Mouse (Mus musculus) midbrain, embryonic 14.5 days (tissue): ENCODE data around the gene Gm49510. TPM values are rescaled to one million over a fixed set of nuclear protein-coding genes. Genes with fewer than 3 reads are reported as not detected.

Experiments
- ATAC-seq: fragments of 200-750 bp; cut with Nextera tagmentation; 2 replicates; pipeline ENCODE4 v1.8.0; 2017; ENCODE audit warnings: moderate number of reproducible peaks, moderate library complexity; ENCODE audit not compliant: low FRiP score, low TSS enrichment
- DNase-seq: peaks from one replicate; pipeline ENCODE4 v3.0.0-alpha.2; 2015
- H3K27ac ChIP-seq: fragments of 300-500 bp; sonication (generic); replicated peaks from 2 replicates; pipeline ENCODE4 v1.5.1; 2014; ENCODE audit warnings: mild to moderate bottlenecking, low read depth, low read length, moderate library complexity
- H3K27me3 ChIP-seq: fragments of 300-500 bp; sonication (generic); 2 replicates; pipeline ENCODE4 v1.6.1; 2014; ENCODE audit warnings: low read length, control low read depth, mixed read lengths; ENCODE audit not compliant: control insufficient read depth, insufficient read depth
- H3K36me3 ChIP-seq: fragments of 300-500 bp; sonication (generic); 2 replicates; pipeline ENCODE4 v1.6.1; 2014; ENCODE audit warnings: low read length, control low read depth; ENCODE audit not compliant: control insufficient read depth, insufficient read depth
- H3K4me1 ChIP-seq: fragments of 300-500 bp; sonication (generic); 2 replicates; pipeline ENCODE4 v1.6.1; 2014; ENCODE audit warnings: mild to moderate bottlenecking, antibody characterized with exemption, low read length, control low read depth; ENCODE audit not compliant: control insufficient read depth, insufficient read depth
- H3K4me2 ChIP-seq: fragments of 300-500 bp; sonication (generic); 2 replicates; pipeline ENCODE4 v1.6.1; 2014; ENCODE audit warnings: mild to moderate bottlenecking, low read length, moderate library complexity
- H3K4me3 ChIP-seq: fragments of 300-500 bp; sonication (generic); replicated peaks from 2 replicates; pipeline ENCODE4 v1.5.1; 2014; ENCODE audit warnings: low read depth, low read length
- H3K9ac ChIP-seq: fragments of 300-500 bp; sonication (generic); replicated peaks from 2 replicates; pipeline ENCODE4 v1.6.1; 2014; ENCODE audit warnings: mild to moderate bottlenecking, low read length, moderate library complexity
- H3K9me3 ChIP-seq: fragments of 300-500 bp; sonication (generic); 2 replicates; pipeline ENCODE4 v1.6.1; 2016; ENCODE audit warnings: low read length, control low read depth, mixed read lengths; ENCODE audit not compliant: control insufficient read depth
- WGBS: fragments of 180-500 bp; shearing (Covaris S2); extraction: QIAGEN DNeasy Blood & Tissue Kit; methylation state at CpG from one replicate; pipeline ENCODE4 v1.1.7; 2014; 5-methylcytosine and 5-hydroxymethylcytosine counted together
- polyA plus RNA-seq: library from polyadenylated mRNA; unstranded; fragments of >200 nt; fragmentation: Nextera tagmentation; extraction: Ambion mirVana; gene quantifications from 2 replicates; pipeline ENCODE4 v1.2.1, GENCODE M21; 2014

The Gm49510 gene
- not detected in 2 replicates for polyA plus RNA-seq

DNA sequence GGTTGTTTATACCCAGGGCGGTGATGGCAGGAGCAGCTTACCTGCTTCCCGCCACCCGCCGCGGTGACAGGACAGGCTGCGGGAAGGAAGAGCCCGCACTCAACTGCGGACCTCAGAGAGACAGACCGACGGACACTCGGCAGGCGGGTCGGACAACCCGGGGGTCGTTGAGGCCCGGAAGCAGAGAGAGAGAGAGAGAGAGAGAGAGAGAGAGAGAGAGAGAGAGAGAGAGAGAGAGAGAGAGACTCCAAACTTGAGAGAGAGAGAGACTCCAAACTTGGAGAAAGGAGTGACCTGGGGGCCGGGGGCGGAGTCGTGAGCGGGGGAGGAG lies at the start of gene Gm49510:
TSS of gene Gm49510 (plus strand) at position 259 of the 331 bp plus-strand sequence.
- no peak for ATAC-seq
- under 1% methylated on average over 19 of the region's 20 CpGs for WGBS
- 0 out of 2 replicates have a peak, but pooled peaks cover 2% of the 10 kb centered on the region for H3K36me3 ChIP-seq
- peak within 1 kb of the TSS; percentile 56 for H3K9ac ChIP-seq
- peak within 1 kb of the TSS; percentile 45 for H3K4me3 ChIP-seq
- H3K4me2 ChIP-seq, result peak within 1 kb of the TSS; percentile 85
- H3K27ac ChIP-seq, result no peak within 1 kb of the TSS
- peaks cover 11% of the 10 kb centered on the region; the same call in 1 of the 2 replicates for H3K27me3 ChIP-seq
- peaks cover 8% of the 10 kb centered on the region; the same call in 1 of the 2 replicates for H3K4me1 ChIP-seq
- no peak for DNase-seq
- H3K9me3 ChIP-seq, result no peaks in the 10 kb centered on the region

DNA sequence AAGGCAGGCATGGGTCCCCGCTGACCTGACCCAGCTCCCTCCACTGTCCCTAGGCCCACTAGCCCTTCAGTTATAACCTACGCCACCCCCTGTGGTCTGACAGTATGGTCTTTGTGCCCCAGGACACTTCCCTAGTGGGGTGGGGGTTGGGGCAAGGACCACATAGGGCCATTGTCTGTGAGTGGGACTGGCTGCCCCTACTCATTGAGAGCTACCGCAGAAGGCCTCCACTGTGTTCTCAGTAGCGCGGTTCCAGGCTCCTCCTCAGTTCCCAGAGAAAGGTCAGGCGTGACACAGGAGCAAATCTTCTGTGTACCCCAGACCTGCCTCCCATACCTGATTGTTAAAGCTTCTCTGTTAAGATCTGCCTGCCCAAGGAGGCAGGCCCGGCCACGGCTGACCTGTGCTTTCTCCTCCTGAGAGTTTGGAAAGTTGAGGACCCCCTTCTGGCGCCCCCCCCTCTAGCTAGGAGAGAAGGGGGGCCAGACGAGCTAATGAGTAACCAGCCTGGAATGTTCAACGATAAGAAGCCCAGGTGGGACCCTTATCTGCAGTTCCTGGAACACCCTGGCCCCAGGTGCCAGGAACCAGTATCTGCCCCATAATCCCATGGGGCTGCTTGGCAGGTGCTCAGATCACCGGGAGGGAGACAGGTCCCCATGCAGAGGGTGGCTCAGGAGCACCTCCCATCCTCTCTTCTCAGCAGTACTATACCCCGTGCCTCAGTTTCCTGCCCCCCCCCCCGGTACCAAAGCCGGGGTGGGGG lies 49.2 kb upstream of the Gm49510 start:
- Histone ChIP-seq H3K9me3 (no peaks in the 10 kb centered on the region), H3K4me1 (peaks cover 7% of the 10 kb centered on the region; the same call in 1 of the 2 replicates), H3K4me2 (no peak overlapping the region), H3K36me3 (no peaks in the 10 kb centered on the region), H3K27me3 (no peaks in the 10 kb centered on the region), H3K9ac (no peak overlapping the region), H3K27ac (no peak overlapping the region), H3K4me3 (no peak overlapping the region)
- 72% methylated on average over 15 of the region's 15 CpGs for whole genome bisulfite sequencing
- ATAC-seq (no peak), DNase-seq (no peak)

DNA sequence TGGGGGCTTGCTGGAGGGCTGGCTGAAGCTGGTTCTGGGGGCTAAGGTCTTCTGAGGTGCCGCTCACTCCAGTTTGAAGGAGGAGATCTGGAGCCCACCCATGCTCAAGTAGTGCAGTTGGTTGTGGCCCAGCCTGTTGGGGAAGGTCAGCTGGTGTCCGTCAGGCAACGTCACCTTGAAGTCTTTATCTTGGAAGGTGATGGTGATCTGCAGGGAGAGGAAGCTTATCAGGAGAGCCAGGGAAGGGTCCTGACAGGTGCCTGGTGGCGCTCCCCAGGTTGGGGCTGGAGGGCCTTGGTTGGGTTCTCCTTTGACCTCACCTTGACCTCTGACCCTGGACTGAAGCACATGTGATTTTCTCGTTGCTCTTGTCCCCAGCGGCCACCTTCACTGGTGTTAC lies 48.5 kb upstream of the Gm49510 start:
- Histone ChIP-seq H3K9me3 (no peaks in the 10 kb centered on the region), H3K4me1 (0 out of 2 replicates have a peak, but pooled peaks cover 4% of the 10 kb centered on the region), H3K9ac (no peak overlapping the region), H3K4me3 (no peak overlapping the region), H3K27me3 (no peaks in the 10 kb centered on the region), H3K36me3 (no peaks in the 10 kb centered on the region), H3K4me2 (no peak overlapping the region), H3K27ac (no peak overlapping the region)
- ATAC-seq (no peak), DNase-seq (no peak)
- 77% methylated on average over 6 of the region's 6 CpGs for WGBS

DNA sequence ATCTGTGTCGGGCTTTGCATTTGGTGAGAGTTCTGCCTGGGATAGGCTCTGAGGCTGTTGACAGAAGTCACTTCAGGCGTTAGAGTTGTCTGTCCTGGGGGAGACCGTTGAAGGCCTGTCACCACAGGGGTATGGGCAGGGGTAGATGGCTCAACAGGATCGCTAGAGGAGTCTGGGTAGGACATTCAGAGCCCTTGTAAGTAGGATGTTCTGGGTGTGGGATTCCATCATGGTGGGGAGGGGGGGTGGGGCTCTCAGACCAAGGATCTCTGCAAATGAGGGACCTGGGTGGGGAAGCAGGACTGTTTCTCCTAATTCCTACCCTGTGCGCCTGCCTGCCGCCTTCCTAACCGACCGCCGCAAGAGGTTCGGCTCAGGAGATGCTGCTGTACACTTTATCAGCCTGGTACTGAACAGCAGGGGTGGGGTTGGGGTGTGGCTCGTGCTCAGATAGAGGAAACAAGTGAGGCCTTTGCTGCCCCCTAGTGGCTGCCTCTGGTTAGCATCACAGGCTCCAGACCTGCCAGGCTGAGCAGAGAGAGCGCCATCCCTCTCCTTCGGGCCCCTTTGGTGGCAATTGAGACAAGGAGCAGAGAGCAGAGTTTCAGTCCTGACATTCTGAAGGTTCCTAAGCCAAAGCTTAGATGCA lies 47.8 kb upstream of the Gm49510 start:
- 13% methylated on average over 13 of the region's 13 CpGs for WGBS
- H3K4me1 ChIP-seq, result 0 out of 2 replicates have a peak, but pooled peaks cover 4% of the 10 kb centered on the region
- no peak overlapping the region for H3K27ac ChIP-seq
- H3K27me3 ChIP-seq, result no peaks in the 10 kb centered on the region
- ATAC-seq (peak; percentile 77), DNase-seq (peak; percentile 93)
- 0 out of 2 replicates have a peak overlapping the region, but pooled peaks have one; percentile 22 for H3K4me2 ChIP-seq
- no peaks in the 10 kb centered on the region for H3K36me3 ChIP-seq
- no peaks in the 10 kb centered on the region for H3K9me3 ChIP-seq
- no peak overlapping the region for H3K4me3 ChIP-seq
- no peak overlapping the region for H3K9ac ChIP-seq

- Histone ChIP-seq H3K4me1 (0 out of 2 replicates have a peak, but pooled peaks cover 4% of the 10 kb centered on the region), H3K27ac (no peak within 1 kb of the TSS), H3K4me2 (no peak within 1 kb of the TSS), H3K9me3 (no peaks in the 10 kb centered on the region), H3K36me3 (no peaks in the 10 kb centered on the region), H3K9ac (no peak within 1 kb of the TSS), H3K27me3 (no peaks in the 10 kb centered on the region), H3K4me3 (no peak within 1 kb of the TSS)
- DNase-seq (no peak), ATAC-seq (no peak)
- 78% methylated on average over 8 of the region's 8 CpGs for WGBS
Observed at GRCm38 (mm10) chr15:78855303-78855965, 44.0 kb upstream of the Gm49510 start, which contains the start of gene Lgals2. Gene Lgals2 (minus strand): TSS chr15:78855529.

DNA sequence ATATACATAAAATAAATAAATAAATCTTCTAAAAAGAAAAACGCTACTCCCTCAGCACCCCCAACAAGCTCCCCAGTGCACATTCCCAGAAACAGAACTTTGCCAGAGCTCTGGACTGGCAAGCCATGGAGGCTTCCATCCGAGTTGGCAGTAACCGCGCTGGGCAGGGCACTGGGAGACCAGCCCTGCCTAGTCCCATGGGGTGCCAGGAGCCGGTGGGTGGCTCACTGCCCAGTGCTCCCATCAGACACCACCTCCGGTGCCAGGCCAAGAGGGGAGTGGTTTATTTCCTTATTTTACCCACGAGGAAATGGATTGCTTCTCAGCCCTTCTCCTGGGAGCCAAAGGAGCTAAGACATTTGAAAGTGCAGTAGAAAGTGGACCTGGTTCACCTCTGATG lies 42.5 kb upstream of the Gm49510 start:
- Histone ChIP-seq H3K9ac (no peak overlapping the region), H3K9me3 (no peaks in the 10 kb centered on the region), H3K36me3 (no peaks in the 10 kb centered on the region), H3K27ac (no peak overlapping the region), H3K27me3 (no peaks in the 10 kb centered on the region), H3K4me1 (no peaks in the 10 kb centered on the region), H3K4me2 (no peak overlapping the region), H3K4me3 (no peak overlapping the region)
- no peak for ATAC-seq
- 87% methylated on average over 7 of the region's 7 CpGs for WGBS
- no peak for DNase-seq

GRCm38 (mm10) chr15:78859311-78859710 lies 40.2 kb upstream of the Gm49510 start:
- DNase-seq (no peak), ATAC-seq (no peak)
- Histone ChIP-seq H3K9me3 (no peaks in the 10 kb centered on the region), H3K4me2 (no peak overlapping the region), H3K4me1 (no peaks in the 10 kb centered on the region), H3K27ac (no peak overlapping the region), H3K36me3 (no peaks in the 10 kb centered on the region), H3K4me3 (no peak overlapping the region), H3K27me3 (no peaks in the 10 kb centered on the region), H3K9ac (no peak overlapping the region)
- 84% methylated on average over 4 of the region's 4 CpGs for WGBS

DNA sequence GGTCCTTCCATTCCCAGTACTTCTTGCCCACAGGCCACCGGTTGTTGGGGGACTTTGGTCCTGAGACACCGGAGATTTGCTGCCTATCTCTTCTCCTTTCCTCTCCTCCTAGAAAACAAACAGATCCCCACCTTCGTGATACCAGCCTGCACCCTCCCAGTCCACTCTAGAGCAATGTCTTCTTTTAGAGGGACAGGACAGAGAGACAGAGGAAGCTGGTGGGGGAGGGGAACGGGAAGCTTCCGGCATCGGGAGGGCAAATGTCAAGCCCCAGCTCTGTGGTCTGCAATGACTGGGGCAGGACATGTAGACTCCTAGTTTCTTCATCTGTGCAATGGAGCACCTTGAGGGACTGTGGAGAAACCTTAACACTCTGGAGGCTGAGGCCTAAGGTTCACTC lies 39.8 kb upstream of the Gm49510 start:
- DNase-seq (no peak), ATAC-seq (no peak)
- Histone ChIP-seq H3K27me3 (no peaks in the 10 kb centered on the region), H3K4me1 (no peaks in the 10 kb centered on the region), H3K4me3 (no peak overlapping the region), H3K27ac (no peak overlapping the region), H3K9ac (no peak overlapping the region), H3K36me3 (no peaks in the 10 kb centered on the region), H3K9me3 (no peaks in the 10 kb centered on the region), H3K4me2 (no peak overlapping the region)
- 88% methylated on average over 6 of the region's 6 CpGs for WGBS
